Mouse (Mus musculus): ENCODE measurements around the gene Gpr183. TPM values are rescaled to one million over a fixed set of nuclear protein-coding genes. Genes with fewer than 3 reads are reported as not detected.
A peak's percentile ranks its signal among the peaks of the same experiment; 100 is the strongest.

Gene Gpr183
- polyA plus RNA-seq, 1 experiment from 2014 or later: 3.9 TPM

DNA sequence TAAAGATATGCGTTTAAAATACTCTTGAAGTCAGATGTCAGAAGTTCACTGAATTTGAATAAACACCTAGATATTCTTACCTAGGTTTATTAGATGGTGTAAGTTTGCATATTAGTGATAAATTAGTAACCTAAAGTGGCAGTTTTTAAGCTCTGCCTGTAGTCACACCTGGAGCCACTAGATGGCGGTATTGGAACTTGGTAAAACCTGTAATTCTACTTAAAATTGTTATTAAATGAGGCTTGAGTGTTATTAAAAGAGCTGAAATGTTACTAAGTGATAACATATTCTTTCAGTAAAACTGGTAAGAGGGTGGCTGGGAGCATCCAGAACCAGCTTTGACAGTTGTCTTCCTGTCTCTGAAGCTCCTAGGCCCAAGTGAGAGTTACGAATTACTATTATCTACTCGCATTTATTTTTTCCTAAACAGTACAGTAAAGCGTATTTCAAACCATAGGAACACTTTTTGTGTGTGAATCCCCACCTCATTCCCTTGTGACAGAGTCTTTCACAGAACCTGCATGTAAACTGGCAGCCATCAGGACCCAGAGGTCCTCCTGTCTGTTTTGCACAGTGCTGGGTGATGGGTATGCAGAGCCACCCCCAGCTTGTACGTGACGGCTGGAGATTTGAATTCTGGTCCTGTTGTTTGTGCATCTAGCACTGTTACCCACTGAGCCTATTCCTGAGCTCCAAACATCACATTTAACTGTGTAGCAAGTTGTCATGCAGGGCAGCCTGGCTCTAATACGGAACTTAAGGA, 36.4 kb downstream of the Gpr183 start:
- Histone ChIP-seq H3K9ac (no peak overlapping the region), H3K4me3 (no peak overlapping the region), H3K4me2 (no peak overlapping the region), H3K27me3 (no peaks in the 10 kb centered on the region), H3K9me3 (no peaks in the 10 kb centered on the region), H3K36me3 (no peaks in the 10 kb centered on the region), H3K4me1 (no peaks in the 10 kb centered on the region; the same call in 1 of the 2 replicates), H3K27ac (no peak overlapping the region)
- ATAC-seq (ENCODE audit: insufficient number of reproducible peaks, low FRiP score, low TSS enrichment, low read depth): no peak
- 66% methylated on average over 8 of the region's 8 CpGs for WGBS

DNA sequence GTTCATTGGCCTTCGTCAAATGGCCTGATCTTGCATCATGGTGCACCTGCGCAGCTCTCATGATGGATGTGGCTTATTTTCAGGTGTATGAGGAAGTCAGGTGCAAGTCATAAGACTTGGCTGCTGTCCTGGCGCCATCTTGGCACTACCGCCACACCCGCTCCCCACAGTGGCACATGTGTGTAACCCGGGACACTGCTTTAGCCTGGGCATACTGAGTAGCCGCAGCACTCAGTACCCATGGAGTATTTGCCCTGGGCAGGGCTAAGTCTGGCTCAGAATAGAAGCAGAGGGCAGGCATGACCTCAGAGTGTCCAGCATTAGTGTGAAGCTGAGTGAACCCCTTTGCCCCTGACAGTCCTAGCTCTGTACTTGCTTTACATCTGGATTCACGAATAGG, 37.5 kb downstream of the Gpr183 start:
- Histone ChIP-seq H3K9ac (no peak overlapping the region), H3K9me3 (no peaks in the 10 kb centered on the region), H3K4me1 (no peaks in the 10 kb centered on the region; the same call in 1 of the 2 replicates), H3K27me3 (no peaks in the 10 kb centered on the region), H3K36me3 (no peaks in the 10 kb centered on the region), H3K4me3 (no peak overlapping the region), H3K27ac (no peak overlapping the region), H3K4me2 (no peak overlapping the region)
- ATAC-seq (ENCODE audit: insufficient number of reproducible peaks, low FRiP score, low TSS enrichment, low read depth): no peak
- 91% methylated on average over 8 of the region's 8 CpGs for WGBS

DNA sequence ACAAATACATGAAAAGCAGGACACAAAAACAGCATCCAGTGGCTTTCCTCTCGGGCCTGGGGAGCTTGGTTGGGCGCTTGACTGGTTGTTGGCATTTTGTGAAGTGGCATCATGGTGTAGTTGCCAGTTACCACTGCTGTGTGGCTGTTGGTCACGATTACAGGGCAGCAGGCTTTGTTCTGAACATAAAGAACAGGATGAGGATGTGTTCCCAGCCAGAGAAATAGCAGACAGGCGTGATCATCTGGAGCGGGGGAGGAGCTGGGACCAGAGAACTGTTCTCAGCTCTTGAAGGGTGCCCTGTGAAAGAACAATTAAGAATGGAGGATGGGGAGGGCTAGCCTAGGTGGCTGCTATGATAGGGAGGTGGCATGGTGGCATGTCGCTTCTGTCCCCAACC, 38.1 kb downstream of the Gpr183 start:
- no peaks in the 10 kb centered on the region; the same call in 1 of the 2 replicates for H3K4me1 ChIP-seq
- H3K27ac ChIP-seq: no peak overlapping the region
- H3K36me3 ChIP-seq: no peaks in the 10 kb centered on the region
- H3K9me3 ChIP-seq: no peaks in the 10 kb centered on the region
- no peak overlapping the region for H3K9ac ChIP-seq
- H3K4me2 ChIP-seq: no peak overlapping the region
- ATAC-seq (ENCODE audit: insufficient number of reproducible peaks, low FRiP score, low TSS enrichment, low read depth): no peak
- H3K27me3 ChIP-seq: no peaks in the 10 kb centered on the region
- H3K4me3 ChIP-seq: no peak overlapping the region
- 86% methylated on average over 6 of the region's 6 CpGs for WGBS

DNA sequence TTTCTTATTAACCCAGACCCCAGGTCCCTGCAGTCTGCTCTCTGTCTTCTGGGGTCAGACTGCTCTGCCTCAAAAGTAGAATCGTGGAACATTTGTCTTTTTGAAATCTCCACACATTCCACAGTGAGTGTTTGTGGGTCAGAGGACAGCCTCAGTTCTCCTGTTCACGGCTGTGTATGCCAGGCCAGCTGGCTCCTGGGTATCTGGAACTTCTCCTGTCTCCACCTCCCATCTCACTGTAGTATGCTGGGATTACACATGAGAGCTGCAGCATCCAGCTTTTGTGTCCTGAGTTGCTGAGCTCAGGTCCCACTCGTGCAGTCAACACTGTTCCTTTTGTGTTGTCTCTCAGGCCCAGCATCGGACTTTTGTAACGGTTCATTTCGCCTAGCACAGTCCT, 40.1 kb downstream of the Gpr183 start:
- H3K27me3 ChIP-seq: no peaks in the 10 kb centered on the region
- H3K9ac ChIP-seq: no peak overlapping the region
- H3K4me2 ChIP-seq: no peak overlapping the region
- no peak overlapping the region for H3K4me3 ChIP-seq
- no peaks in the 10 kb centered on the region for H3K36me3 ChIP-seq
- H3K27ac ChIP-seq: no peak overlapping the region
- H3K4me1 ChIP-seq: peaks cover 4% of the 10 kb centered on the region; the same call in 1 of the 2 replicates
- ATAC-seq (ENCODE audit: insufficient number of reproducible peaks, low FRiP score, low TSS enrichment, low read depth): no peak
- no peaks in the 10 kb centered on the region for H3K9me3 ChIP-seq
- 80% methylated on average over 6 of the region's 6 CpGs for WGBS

DNA sequence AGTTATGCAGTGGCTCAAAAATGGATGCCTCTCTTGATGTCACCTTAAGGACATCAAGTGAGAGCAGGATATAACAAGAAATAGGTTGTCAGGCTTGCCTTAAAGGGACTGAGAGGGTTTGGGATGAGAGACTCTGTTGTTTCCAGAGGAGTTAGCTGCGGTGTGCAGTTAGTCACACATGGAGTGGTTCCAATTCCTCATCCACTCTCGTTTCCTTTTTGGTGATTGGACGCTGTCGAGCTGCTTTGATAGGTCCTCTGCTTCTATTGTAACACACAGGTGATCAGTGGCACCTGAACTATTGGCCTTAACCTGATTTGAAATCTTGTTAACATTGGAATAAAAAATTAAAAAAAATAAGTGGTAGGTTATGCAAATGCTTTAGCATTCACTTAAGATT, 42.3 kb downstream of the Gpr183 start:
- no peak for ATAC-seq (ENCODE audit: insufficient number of reproducible peaks, low FRiP score, low TSS enrichment, low read depth)

DNA sequence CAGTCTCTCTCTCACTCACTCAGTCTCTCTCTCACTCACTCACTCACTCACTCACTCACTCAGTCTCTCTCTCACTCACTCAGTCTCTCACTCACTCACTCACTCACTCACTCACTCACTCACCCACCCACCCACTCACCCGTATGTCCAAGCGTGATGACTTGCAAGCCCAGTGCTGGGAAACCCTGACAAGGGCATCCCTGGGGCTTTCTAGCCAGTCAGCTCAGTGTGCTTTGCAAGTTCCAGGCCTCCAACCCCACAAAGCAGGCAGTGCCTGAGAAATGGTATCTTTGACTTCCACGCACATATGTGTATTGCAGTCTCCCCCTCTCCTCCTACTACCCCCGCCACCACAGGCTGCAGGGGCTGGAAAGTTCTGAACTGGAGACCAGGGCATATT, 43.0 kb downstream of the Gpr183 start:
- Histone ChIP-seq H3K4me3 (no peak overlapping the region), H3K9me3 (no peaks in the 10 kb centered on the region), H3K36me3 (peaks cover 12% of the 10 kb centered on the region), H3K27ac (no peak overlapping the region), H3K27me3 (no peaks in the 10 kb centered on the region), H3K4me1 (peaks cover 4% of the 10 kb centered on the region; the same call in 1 of the 2 replicates), H3K9ac (no peak overlapping the region), H3K4me2 (no peak overlapping the region)
- no peak for ATAC-seq (ENCODE audit: insufficient number of reproducible peaks, low FRiP score, low TSS enrichment, low read depth)
- 85% methylated on average over 4 of the region's 4 CpGs for WGBS

More for the DNA sequence above, 42.3 kb downstream of the Gpr183 start:
- no peaks in the 10 kb centered on the region for H3K9me3 ChIP-seq
- WGBS: 73% methylated on average over 4 of the region's 4 CpGs
- H3K36me3 ChIP-seq: peaks cover 5% of the 10 kb centered on the region
- no peak overlapping the region for H3K9ac ChIP-seq
- H3K4me2 ChIP-seq: no peak overlapping the region
- no peak overlapping the region for H3K27ac ChIP-seq
- H3K4me1 ChIP-seq: peaks cover 4% of the 10 kb centered on the region; the same call in 1 of the 2 replicates
- H3K4me3 ChIP-seq: no peak overlapping the region
- no peaks in the 10 kb centered on the region for H3K27me3 ChIP-seq

DNA sequence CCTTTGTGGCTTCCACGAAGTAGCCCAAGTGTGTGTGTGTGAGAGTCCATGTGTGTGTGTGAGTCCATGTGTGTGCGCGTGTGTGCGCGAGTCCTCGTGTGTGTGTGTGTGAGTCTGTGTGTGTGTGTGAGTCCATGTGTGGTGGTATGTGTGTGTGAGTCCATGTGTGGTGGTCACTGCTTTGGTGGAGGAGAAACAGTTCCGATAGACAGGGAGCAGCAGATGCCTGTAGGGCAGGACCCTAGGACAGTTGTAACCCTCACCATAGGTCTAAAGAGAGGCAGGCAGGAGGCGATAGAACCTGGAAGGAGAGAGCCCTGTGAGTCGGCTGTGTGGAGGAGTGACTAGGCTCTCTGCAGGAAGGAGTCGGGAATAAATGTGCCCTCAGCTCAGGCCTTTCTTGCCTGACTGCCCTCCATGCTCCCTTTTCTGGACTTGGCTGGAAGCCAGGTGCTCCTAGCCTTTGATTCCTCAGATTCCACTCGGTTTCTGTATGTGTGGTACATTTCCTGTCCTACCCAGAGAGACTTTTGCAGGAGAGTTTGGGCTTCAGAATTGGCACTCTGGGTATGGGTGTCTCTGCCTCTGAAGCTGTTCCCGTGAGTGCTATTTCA, 44.4 kb downstream of the Gpr183 start:
- no peak overlapping the region for H3K9ac ChIP-seq
- WGBS: 74% methylated on average over 12 of the region's 12 CpGs
- 0 out of 2 replicates have a peak, but pooled peaks have one; percentile 19 for ATAC-seq (ENCODE audit: insufficient number of reproducible peaks, low FRiP score, low TSS enrichment, low read depth)

DNA sequence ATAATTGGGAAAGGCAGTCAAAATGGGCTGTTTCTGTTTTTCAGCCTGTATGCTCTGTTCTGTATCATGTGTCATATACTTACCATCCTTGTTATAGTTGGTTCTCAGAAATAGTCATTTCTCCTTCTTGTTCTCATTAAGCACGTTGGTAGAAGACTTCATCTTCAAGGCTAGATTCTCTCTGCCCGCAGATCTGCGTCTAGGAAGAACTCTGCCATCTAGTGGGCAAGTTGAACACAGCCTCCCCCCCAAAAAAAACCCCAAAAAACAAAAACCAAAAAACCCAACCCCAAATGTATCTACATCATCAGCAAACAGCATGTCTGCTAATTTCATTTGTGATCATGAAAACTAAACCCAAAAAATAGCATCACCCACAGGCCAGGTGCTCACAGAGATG, 45.2 kb downstream of the Gpr183 start:
- Histone ChIP-seq H3K27me3 (no peaks in the 10 kb centered on the region), H3K27ac (no peak overlapping the region), H3K4me3 (no peak overlapping the region), H3K4me1 (peaks cover 4% of the 10 kb centered on the region; the same call in 1 of the 2 replicates), H3K9me3 (no peaks in the 10 kb centered on the region), H3K4me2 (no peak overlapping the region), H3K9ac (no peak overlapping the region), H3K36me3 (peaks cover 21% of the 10 kb centered on the region)
- no peak for ATAC-seq (ENCODE audit: insufficient number of reproducible peaks, low FRiP score, low TSS enrichment, low read depth)
- 17% methylated on average over 3 of the region's 3 CpGs for WGBS

More for the DNA sequence above, 44.4 kb downstream of the Gpr183 start:
- H3K27ac ChIP-seq: no peak overlapping the region
- no peak overlapping the region for H3K4me3 ChIP-seq
- no peak overlapping the region for H3K4me2 ChIP-seq
- H3K9me3 ChIP-seq: no peaks in the 10 kb centered on the region
- H3K4me1 ChIP-seq: peaks cover 4% of the 10 kb centered on the region; the same call in 1 of the 2 replicates
- H3K27me3 ChIP-seq: no peaks in the 10 kb centered on the region
- H3K36me3 ChIP-seq: peaks cover 21% of the 10 kb centered on the region

DNA sequence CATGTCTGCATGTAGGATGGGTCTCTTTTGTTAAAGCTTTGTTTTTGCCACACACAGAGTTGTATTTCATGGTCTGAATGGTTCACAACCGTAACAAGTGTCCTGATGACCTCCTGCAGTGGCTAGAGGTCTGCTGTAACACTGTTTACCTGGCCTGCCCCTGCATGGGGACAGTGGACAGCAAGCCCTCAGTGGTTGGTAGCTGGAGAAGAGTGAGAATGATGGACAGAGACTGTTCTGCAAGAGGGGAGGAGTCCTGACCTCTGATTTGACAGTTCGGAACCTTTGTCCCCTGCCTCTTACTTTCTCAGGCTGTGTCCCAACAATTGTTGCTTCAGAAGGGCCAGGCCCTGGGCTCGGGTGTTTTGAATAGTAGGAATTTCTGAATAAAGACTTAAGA, 46.7 kb downstream of the Gpr183 start:
- no peak for ATAC-seq (ENCODE audit: insufficient number of reproducible peaks, low FRiP score, low TSS enrichment, low read depth)
- H3K9me3 ChIP-seq: no peaks in the 10 kb centered on the region
- 78% methylated on average over 3 of the region's 3 CpGs for WGBS
- peaks cover 4% of the 10 kb centered on the region; the same call in 1 of the 2 replicates for H3K4me1 ChIP-seq
- no peak overlapping the region for H3K4me2 ChIP-seq
- no peak overlapping the region for H3K4me3 ChIP-seq
- no peaks in the 10 kb centered on the region for H3K27me3 ChIP-seq
- H3K36me3 ChIP-seq: peaks cover 21% of the 10 kb centered on the region
- H3K9ac ChIP-seq: no peak overlapping the region
- no peak overlapping the region for H3K27ac ChIP-seq

DNA sequence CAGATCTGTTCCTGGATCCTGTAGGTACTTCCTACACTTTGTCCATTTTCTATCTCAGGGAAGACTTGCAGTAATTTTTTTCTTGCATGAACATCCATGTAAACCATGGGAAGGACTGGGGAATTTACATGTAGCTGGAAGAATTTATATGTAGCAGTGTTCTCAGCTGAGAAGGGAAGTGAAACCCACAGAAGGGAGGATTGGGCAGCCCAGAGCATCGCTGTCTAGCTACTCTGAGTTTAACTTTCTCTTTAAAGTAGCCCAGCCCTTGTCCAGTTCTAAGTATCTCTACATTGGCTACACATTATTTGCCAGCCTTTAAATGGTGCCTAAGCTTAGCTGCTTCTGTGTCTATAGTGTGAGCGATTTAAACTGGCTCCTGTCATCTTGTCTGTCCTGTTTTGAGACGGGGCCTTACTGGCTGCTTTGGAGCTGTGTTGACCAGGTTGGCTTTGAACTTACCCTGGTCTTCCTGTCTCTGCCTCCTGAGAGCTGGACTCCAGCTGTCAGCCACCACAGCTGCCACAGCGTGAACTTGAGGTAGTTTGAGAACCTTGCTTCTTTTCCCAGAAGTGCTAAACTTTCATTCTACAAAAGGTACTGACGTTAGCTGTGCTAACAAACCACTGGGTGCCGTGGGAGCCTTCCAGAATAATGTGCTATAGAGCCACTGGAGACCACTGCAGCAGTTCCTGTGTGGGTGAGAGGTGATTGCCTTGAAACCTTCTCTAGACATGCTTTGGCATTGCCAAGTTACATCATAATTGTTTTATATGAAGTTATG, 48.5 kb downstream of the Gpr183 start:
- no peak for ATAC-seq (ENCODE audit: insufficient number of reproducible peaks, low FRiP score, low TSS enrichment, low read depth)
- Histone ChIP-seq H3K27me3 (no peaks in the 10 kb centered on the region), H3K4me3 (no peak overlapping the region), H3K36me3 (peaks cover 31% of the 10 kb centered on the region), H3K9ac (no peak overlapping the region), H3K4me2 (no peak overlapping the region), H3K27ac (no peak overlapping the region), H3K9me3 (no peaks in the 10 kb centered on the region), H3K4me1 (peaks cover 4% of the 10 kb centered on the region; the same call in 1 of the 2 replicates)
- WGBS: 85% methylated on average over 6 of the region's 6 CpGs

DNA sequence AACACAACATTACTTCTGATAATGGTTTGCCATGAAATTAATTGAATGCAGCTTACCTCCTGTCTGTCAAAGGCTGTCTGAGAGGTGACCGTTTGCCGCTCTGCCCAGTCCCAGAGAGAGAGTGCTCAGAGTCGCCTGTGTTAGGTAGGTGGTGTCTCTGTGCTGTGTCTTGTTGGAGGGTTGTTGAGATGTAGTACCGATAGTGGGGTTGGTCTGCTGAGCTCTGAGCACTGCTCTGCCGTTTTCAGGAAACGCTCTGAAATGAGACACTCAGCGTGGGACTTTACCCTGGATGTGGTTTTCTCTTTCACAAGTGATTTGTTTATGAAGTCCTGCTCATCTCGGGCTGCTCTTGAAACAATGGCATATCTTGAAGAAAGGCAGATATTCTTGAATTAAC, 49.4 kb downstream of the Gpr183 start, which contains the start of gene Gpr18:
Gene Gpr18 (minus strand): TSS at position 161 of the 400 bp plus-strand sequence.
- ATAC-seq (ENCODE audit: insufficient number of reproducible peaks, low FRiP score, low TSS enrichment, low read depth): no peak
- peaks cover 35% of the 10 kb centered on the region for H3K36me3 ChIP-seq
- no peak within 1 kb of the TSS for H3K4me2 ChIP-seq
- H3K27me3 ChIP-seq: no peaks in the 10 kb centered on the region
- WGBS: 70% methylated on average over 8 of the region's 8 CpGs
- H3K4me3 ChIP-seq: no peak within 1 kb of the TSS
- H3K4me1 ChIP-seq: peaks cover 2% of the 10 kb centered on the region; the same call in 1 of the 2 replicates
- H3K27ac ChIP-seq: no peak within 1 kb of the TSS
- H3K9me3 ChIP-seq: no peaks in the 10 kb centered on the region
- H3K9ac ChIP-seq: no peak within 1 kb of the TSS
